Mouse (Mus musculus) CD4-positive, CD25-positive, alpha-beta regulatory T cell, adult 4 months (primary cell): Measurements from ENCODE around the gene Mrps15. TPM values are rescaled to one million over a fixed set of nuclear protein-coding genes. Genes with fewer than 3 reads are reported as not detected.
"Not testable (repeated sequence)": the region's sequence is repeated elsewhere in the genome, so short reads cannot be mapped to it uniquely, and the experiment has no call there.

Experiments
- ATAC-seq: one replicate; pipeline ENCODE4 v1.8.0; 2017
- polyA plus RNA-seq, 2 experiments: library from polyadenylated mRNA; unstranded; fragments of 100-300 nt; shearing (Covaris generic); gene quantifications; one replicate each; pipeline ENCODE4 v1.2.1; 2017

Gene Mrps15
- polyA plus RNA-seq, 2 experiments from 2014 or later = 49.0 to 58.9 TPM

- ATAC-seq = no peak
Measured at GRCm38 (mm10) chr4:126079266-126079665, 32.5 kb downstream of the Mrps15 start.

- no peak for ATAC-seq
Measured at GRCm38 (mm10) chr4:126081601-126082000, 34.9 kb downstream of the Mrps15 start.

GRCm38 (mm10) chr4:126083021-126083420, 36.3 kb downstream of the Mrps15 start:
- ATAC-seq = no peak

- no peak for ATAC-seq
Measured at GRCm38 (mm10) chr4:126084382-126084781, 37.7 kb downstream of the Mrps15 start.

GRCm38 (mm10) chr4:126085996-126086576, 39.4 kb downstream of the Mrps15 start:
- ATAC-seq = peak; percentile 95

- peak; percentile 60 for ATAC-seq
Measured at GRCm38 (mm10) chr4:126090101-126090847, 43.5 kb downstream of the Mrps15 start.

- ATAC-seq = no peak
Measured at GRCm38 (mm10) chr4:126090848-126091124, 44.1 kb downstream of the Mrps15 start.

GRCm38 (mm10) chr4:126091873-126092272, 45.1 kb downstream of the Mrps15 start:
- ATAC-seq = no peak

GRCm38 (mm10) chr4:126095622-126096430, 49.1 kb downstream of the Mrps15 start:
- not testable (repeated sequence) for ATAC-seq

GRCm38 (mm10) chr4:126096464-126097111, 49.9 kb downstream of the Mrps15 start, which contains the start of gene Lsm10:
Gene Lsm10 (plus strand): TSS chr4:126096623.
- ATAC-seq = peak; percentile 100

GRCm38 (mm10) chr4:126097711-126098253, 51.1 kb downstream of the Mrps15 start:
- no peak for ATAC-seq

GRCm38 (mm10) chr4:126099365-126099764, 52.6 kb downstream of the Mrps15 start:
- no peak for ATAC-seq

- no peak for ATAC-seq
Measured at GRCm38 (mm10) chr4:126100764-126101163, 54.0 kb downstream of the Mrps15 start.

GRCm38 (mm10) chr4:126102061-126102841, 55.5 kb downstream of the Mrps15 start:
- no peak for ATAC-seq

- peak; percentile 66 for ATAC-seq
Measured at GRCm38 (mm10) chr4:126103057-126103581, 56.4 kb downstream of the Mrps15 start.

- ATAC-seq = peak; percentile 95
Measured at GRCm38 (mm10) chr4:126103590-126104068, 56.9 kb downstream of the Mrps15 start, which contains the start of gene Stk40. Gene Stk40 (plus strand): TSS chr4:126103957.

- ATAC-seq = no peak
Measured at GRCm38 (mm10) chr4:126104261-126105075, 57.7 kb downstream of the Mrps15 start.
